Mouse (Mus musculus) C2C12 (cell line): Measurements from ENCODE around the gene Mtss1l. TPM values are rescaled to one million over a fixed set of nuclear protein-coding genes. Genes with fewer than 3 reads are reported as not detected.

ENCODE experiments used
- H3K27me3 ChIP-seq: one replicate; pipeline ENCODE4 v1.6.1; 2011; ENCODE audit not compliant: control insufficient read depth, insufficient read depth, insufficient read length
- H3K36me3 ChIP-seq: one replicate; pipeline ENCODE4 v1.6.1; 2011; ENCODE audit not compliant: control insufficient read depth, insufficient read depth
- H3K4me3 ChIP-seq: one replicate; pipeline ENCODE4 v1.5.1; 2011; ENCODE audit warnings: mild to moderate bottlenecking, control low read depth; ENCODE audit not compliant: poor library complexity, insufficient read depth, severe bottlenecking
- H3K79me2 ChIP-seq: one replicate; pipeline ENCODE4 v1.6.1; 2011; ENCODE audit not compliant: control insufficient read depth, insufficient read depth
- H3K79me3 ChIP-seq: one replicate; pipeline ENCODE4 v1.6.1; 2011; ENCODE audit warnings: low read depth, control low read depth
- H3ac ChIP-seq: one replicate; pipeline ENCODE3; 2011; ENCODE audit warnings: low read depth; ENCODE audit not compliant: control insufficient read depth, insufficient read length
- CEBPB ChIP-seq: IDR thresholded peaks from one replicate; pipeline ENCODE4 v1.6.1; 2011; ENCODE audit warnings: low read depth, mild to moderate bottlenecking, control low read depth, moderate library complexity
- CTCF ChIP-seq: IDR thresholded peaks from one replicate; pipeline ENCODE4 v1.5.1; 2011; ENCODE audit not compliant: control insufficient read depth, insufficient read depth, insufficient read length
- FOSL1 ChIP-seq: IDR thresholded peaks from one replicate; pipeline ENCODE4 v1.8.0; 2011; ENCODE audit warnings: mild to moderate bottlenecking, low read length; ENCODE audit not compliant: poor library complexity, insufficient read depth, severe bottlenecking
- MAX ChIP-seq: IDR thresholded peaks from one replicate; pipeline ENCODE4 v1.6.1; 2011; ENCODE audit warnings: mild to moderate bottlenecking, control low read depth
- MYOD1 ChIP-seq: IDR thresholded peaks from one replicate; pipeline ENCODE4 v1.6.1; 2011; ENCODE audit warnings: low read depth; ENCODE audit not compliant: control insufficient read depth, insufficient read length
- MYOG ChIP-seq: IDR thresholded peaks from one replicate; pipeline ENCODE4 v1.6.1; 2011; ENCODE audit not compliant: control insufficient read depth, insufficient read length; ENCODE audit errors: extremely low read depth
- USF1 ChIP-seq: IDR thresholded peaks from one replicate; pipeline ENCODE4 v1.6.1; 2011; ENCODE audit warnings: low read depth, mild to moderate bottlenecking, control low read depth, moderate library complexity
- polyA plus RNA-seq: library from polyadenylated mRNA; unstranded; fragments of >200 nt; fragmentation: generic; extraction: Trizol; gene quantifications from one replicate; pipeline ENCODE4 v1.2.1, GENCODE M21; 2012; ENCODE audit warnings: missing spikeins

Mtss1l gene
- polyA plus RNA-seq, 1 experiment = 26.1 TPM

DNA sequence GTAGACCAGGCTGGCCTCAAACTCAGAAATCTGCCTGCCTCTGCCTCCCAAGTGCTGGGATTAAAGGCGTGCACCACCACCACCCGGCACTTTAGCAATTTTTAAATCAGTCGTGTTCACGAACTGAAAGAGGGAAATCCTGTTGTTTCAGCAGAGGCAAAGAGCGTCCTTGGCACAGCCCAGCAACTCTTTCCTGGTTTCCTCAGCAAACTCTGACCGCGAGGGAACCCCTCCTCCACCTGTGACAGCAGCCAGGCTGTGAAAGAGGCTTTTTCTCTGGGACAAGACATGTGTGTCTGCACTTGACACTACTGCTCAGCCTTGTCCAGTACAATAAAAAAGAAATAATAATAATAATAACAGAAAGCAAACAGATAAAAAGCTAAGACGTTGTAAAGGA lies 65.7 kb downstream of the Mtss1l start:
- Histone ChIP-seq H3K4me3 (no peak overlapping the region), H3K36me3 (peaks cover 23% of the 10 kb centered on the region), H3K27me3 (no peaks in the 10 kb centered on the region), H3K79me2 (peaks cover 82% of the 10 kb centered on the region), H3ac (no peak overlapping the region), H3K79me3 (peaks cover 47% of the 10 kb centered on the region)
- no peak for TF ChIP-seq FOSL1
- TF ChIP-seq MYOG = no peak
- no peak for TF ChIP-seq MAX
- TF ChIP-seq CTCF = no peak
- TF ChIP-seq CEBPB = no peak
- TF ChIP-seq USF1 = no peak

DNA sequence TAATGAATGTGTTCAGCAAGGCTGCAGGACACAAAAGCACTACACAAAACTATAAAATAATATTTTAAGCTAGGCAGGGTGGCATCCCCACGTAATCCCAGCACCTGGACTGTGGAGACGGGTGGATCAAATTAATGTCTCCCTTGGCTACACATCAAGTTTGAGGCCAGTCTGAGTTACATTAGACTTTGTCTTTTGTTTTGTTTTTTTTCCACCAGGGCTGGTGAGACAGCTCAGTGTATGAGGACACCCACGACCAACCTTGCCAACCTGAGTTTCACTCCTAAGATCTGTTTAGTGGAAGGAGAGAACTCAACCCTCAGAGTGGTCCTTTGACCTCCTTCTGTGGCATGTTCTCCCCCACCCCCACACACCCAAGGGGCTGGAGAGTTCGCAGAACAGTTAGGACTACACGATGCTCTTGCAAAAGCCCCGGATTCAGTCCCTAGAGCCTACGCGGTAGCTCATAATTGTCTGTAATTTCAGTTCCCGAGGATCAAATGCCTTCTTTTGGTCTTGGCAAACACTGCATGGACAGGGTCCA lies 66.2 kb downstream of the Mtss1l start:
- TF ChIP-seq CTCF (no peak), FOSL1 (no peak), USF1 (no peak), CEBPB (no peak), MAX (no peak), MYOD1 (no peak), MYOG (no peak)
- H3K79me3 ChIP-seq = peaks cover 46% of the 10 kb centered on the region

DNA sequence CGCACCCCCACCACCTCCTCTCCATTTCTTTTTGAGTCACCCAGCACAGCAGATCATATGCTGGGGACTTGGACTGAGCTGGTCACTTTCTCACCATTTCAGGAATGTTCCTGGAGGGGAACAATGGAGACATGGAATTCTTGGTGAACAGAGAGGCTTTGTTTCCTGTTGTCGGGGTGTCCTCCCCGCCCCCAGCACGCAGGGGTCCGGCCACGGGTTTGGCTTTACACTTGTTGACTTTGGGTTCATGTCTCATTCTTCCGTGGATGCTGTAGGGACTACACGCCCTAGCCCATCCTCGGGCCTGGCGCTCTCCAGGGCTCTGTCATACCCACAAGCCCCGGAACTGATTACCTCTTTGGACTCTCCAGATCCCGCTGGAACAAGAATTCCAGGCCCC lies 67.7 kb downstream of the Mtss1l start:
- Histone ChIP-seq H3K36me3 (peaks cover 12% of the 10 kb centered on the region), H3K4me3 (peak overlapping the region; percentile 30), H3K79me3 (peaks cover 36% of the 10 kb centered on the region), H3ac (peak overlapping the region; percentile 77), H3K27me3 (no peaks in the 10 kb centered on the region), H3K79me2 (peaks cover 70% of the 10 kb centered on the region)
- no peak for TF ChIP-seq USF1
- TF ChIP-seq MAX = peak; percentile 42

More for the DNA sequence above, 66.2 kb downstream of the Mtss1l start:
- no peak overlapping the region for H3ac ChIP-seq
- H3K27me3 ChIP-seq = no peaks in the 10 kb centered on the region
- no peak overlapping the region for H3K4me3 ChIP-seq
- H3K79me2 ChIP-seq = peaks cover 82% of the 10 kb centered on the region
- peaks cover 23% of the 10 kb centered on the region for H3K36me3 ChIP-seq

DNA sequence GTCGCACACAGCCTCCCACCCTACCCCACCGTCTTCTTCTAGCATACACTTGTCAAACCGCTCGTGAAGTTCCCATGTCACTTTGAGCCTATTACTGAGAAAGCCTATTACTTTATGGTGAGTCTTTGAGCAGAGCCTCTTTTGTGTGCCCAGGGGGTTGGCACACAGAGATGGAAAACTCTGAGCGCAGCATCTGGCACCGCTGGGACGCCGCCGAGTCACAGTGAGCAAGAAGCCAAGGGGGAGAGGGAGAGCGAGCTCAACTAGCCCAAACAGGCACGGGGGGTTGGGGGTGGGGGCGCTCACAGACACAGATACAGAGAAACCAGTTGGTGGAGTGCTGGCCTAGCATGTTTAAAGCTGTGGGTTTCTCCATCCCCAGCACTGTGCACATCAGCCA lies 68.3 kb downstream of the Mtss1l start:
- peaks cover 33% of the 10 kb centered on the region for H3K79me3 ChIP-seq
- H3ac ChIP-seq = peak overlapping the region; percentile 77
- peaks cover 7% of the 10 kb centered on the region for H3K36me3 ChIP-seq
- H3K4me3 ChIP-seq = peak overlapping the region; percentile 30
- no peaks in the 10 kb centered on the region for H3K27me3 ChIP-seq
- peaks cover 65% of the 10 kb centered on the region for H3K79me2 ChIP-seq
- TF ChIP-seq FOSL1 (no peak), MYOD1 (no peak), CTCF (no peak), MYOG (no peak), USF1 (no peak), CEBPB (no peak), MAX (no peak)

DNA sequence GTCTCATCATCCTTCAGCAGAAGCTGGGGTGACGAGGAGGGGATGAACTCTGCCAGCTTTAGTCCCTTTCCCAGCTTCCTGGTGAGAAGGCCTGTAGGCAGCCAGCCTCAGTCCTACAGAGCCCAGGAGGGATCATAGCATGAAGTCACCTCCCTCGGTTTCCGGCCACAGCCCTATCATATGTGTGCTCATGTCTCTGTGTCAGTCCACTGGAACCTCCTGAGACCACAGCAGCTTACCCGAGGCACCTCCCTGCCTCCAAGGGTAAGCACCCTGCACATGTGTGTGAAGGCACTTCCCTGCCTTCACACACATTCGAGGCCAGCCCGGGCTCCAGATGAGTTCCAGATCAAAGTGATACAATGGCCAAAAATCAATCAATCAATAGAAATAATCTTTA lies 69.0 kb downstream of the Mtss1l start:
- H3K79me3 ChIP-seq = peaks cover 27% of the 10 kb centered on the region
- peak overlapping the region; percentile 25 for H3ac ChIP-seq
- H3K27me3 ChIP-seq = no peaks in the 10 kb centered on the region
- TF ChIP-seq MAX (peak; percentile 97), CEBPB (no peak), MYOD1 (peak; percentile 46), FOSL1 (no peak), MYOG (no peak), CTCF (no peak), USF1 (no peak)
- peaks cover 3% of the 10 kb centered on the region for H3K36me3 ChIP-seq
- H3K79me2 ChIP-seq = peaks cover 58% of the 10 kb centered on the region
- H3K4me3 ChIP-seq = no peak overlapping the region

Other genes starting within 250 kb of the Mtss1l start
- gene Vac14, start 102.9 kb upstream of the Mtss1l start, polyA plus RNA-seq = 22.2 TPM
- 8.6 TPM for gene Il34, start 84.4 kb downstream of the Mtss1l start, polyA plus RNA-seq
- 36.9 TPM for gene Cog4, start 125.1 kb downstream of the Mtss1l start, polyA plus RNA-seq
- gene Sf3b3, start 125.3 kb downstream of the Mtss1l start, polyA plus RNA-seq = 91.8 TPM
- 6.4 TPM for gene Fuk, start 181.0 kb downstream of the Mtss1l start, polyA plus RNA-seq
- 23.3 TPM for gene St3gal2, start 198.4 kb downstream of the Mtss1l start, polyA plus RNA-seq